Comparison of ENCODE assay signal across 11 mouse cellular contexts in the genomic region with DNA sequence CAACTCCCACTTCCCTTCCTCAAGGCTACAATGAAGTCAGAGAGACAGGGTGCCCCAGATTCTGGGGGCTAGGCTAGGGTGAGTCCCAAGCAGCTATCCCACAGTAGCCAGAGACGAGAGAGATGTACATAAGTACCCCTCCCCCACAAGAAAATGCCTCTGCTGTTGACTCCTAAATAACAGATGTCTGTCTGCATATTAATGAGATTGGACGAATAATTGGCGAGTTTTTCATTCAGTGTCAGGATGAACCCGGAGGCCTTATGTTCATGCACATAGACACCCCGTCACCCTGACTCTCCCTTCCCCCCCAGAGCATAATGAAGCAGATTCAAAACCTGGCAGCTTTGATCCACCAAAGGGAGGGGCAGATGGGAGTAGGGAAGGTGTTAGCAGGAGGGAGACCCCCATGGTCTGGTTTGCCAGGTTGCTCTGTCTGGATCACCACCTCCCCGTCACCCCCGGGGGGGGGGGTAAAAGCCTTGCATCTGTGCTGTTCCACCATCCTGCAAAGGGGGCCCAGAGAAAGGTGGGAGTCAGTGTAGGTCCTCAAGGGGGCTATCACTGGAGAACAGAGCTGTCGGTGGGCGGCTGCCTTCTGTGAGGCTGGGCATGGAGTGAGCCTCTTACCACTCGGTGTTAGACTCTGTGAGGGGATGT. TPM values are rescaled to one million over a fixed set of nuclear protein-coding genes. Genes with fewer than 3 reads are reported as not detected.
A peak's percentile ranks its signal among the peaks of the same experiment; 100 is the strongest.
DNase-seq lines count a peak whose midpoint lies in the region; ATAC-seq lines count a peak whose summit lies in the region.
"Had no signal": no experiment of that assay in that cellular context is flagged by ENCODE, and none has a peak within 500 bp of the region (broad histone marks: within the 10 kb centered on the region; RNA-seq: fewer than 3 reads in every experiment).

No protein-coding gene starts in this region.

- H3K4me1 ChIP-seq in liver, embryonic 12.5 days = peaks cover 24% of the 10 kb centered on the region
- H3K4me1 ChIP-seq in liver, embryonic 11.5 days (replicated peaks; ENCODE audit: control insufficient read depth, insufficient read depth, low read length) = peaks cover 8% of the 10 kb centered on the region
- H3K4me1 ChIP-seq in hindbrain, embryonic 10.5 days (replicated peaks) = peaks cover 59% of the 10 kb centered on the region
- H3K4me1 ChIP-seq in midbrain, embryonic 14.5 days (ENCODE audit: control insufficient read depth, insufficient read depth, low read length) = peaks cover 17% of the 10 kb centered on the region

- peaks cover 28% of the 10 kb centered on the region for H3K27me3 ChIP-seq in liver, embryonic 12.5 days (replicated peaks)
- H3K27me3 ChIP-seq in liver, embryonic 11.5 days (replicated peaks; ENCODE audit: control insufficient read depth, insufficient read depth, low read length) = 0 out of 2 replicates have a peak, but pooled peaks cover 2% of the 10 kb centered on the region
- H3K27me3 ChIP-seq in hindbrain, embryonic 10.5 days (ENCODE audit: insufficient read depth, poor library complexity, severe bottlenecking) = no peaks in the 10 kb centered on the region
- H3K27me3 ChIP-seq in midbrain, embryonic 14.5 days (ENCODE audit: control insufficient read depth, insufficient read depth, low read length) = no peaks in the 10 kb centered on the region
- H3K27me3 ChIP-seq: lung, embryonic 15.5 days had no signal

- 65% methylated on average over 10 of the region's 10 CpGs for WGBS in liver, embryonic 12.5 days (ENCODE audit: insufficient replicate concordance)
- 72% methylated on average over 10 of the region's 10 CpGs for WGBS in liver, embryonic 11.5 days
- WGBS in hindbrain, embryonic 10.5 days = 28% methylated on average over 10 of the region's 10 CpGs
- WGBS in midbrain, embryonic 14.5 days = 7% methylated on average over 10 of the region's 10 CpGs

- H3K27ac ChIP-seq in liver, embryonic 12.5 days = no peak overlapping the region
- no peak overlapping the region for H3K27ac ChIP-seq in liver, embryonic 11.5 days (ENCODE audit: low read depth, low read length)
- peak overlapping the region; percentile 96 for H3K27ac ChIP-seq in hindbrain, embryonic 10.5 days
- peak overlapping the region; percentile 93 for H3K27ac ChIP-seq in midbrain, embryonic 14.5 days (replicated peaks; ENCODE audit: low read depth, low read length)
- H3K27ac ChIP-seq: lung, embryonic 15.5 days; stomach, postnatal 0 days had no signal

- no peak overlapping the region for H3K9ac ChIP-seq in liver, embryonic 12.5 days
- H3K9ac ChIP-seq in liver, embryonic 11.5 days (ENCODE audit: low read depth, low read length) = no peak overlapping the region
- no peak overlapping the region; the same call in 1 of the 2 replicates for H3K9ac ChIP-seq in midbrain, embryonic 14.5 days (replicated peaks; ENCODE audit: low read length)
- H3K9ac ChIP-seq: lung, embryonic 15.5 days had no signal

- 0 out of 2 replicates have a peak, but pooled peaks have one; percentile 35 for ATAC-seq in liver, embryonic 12.5 days
- no peak for ATAC-seq in liver, embryonic 11.5 days (replicated peaks; ENCODE audit: low FRiP score)
- ATAC-seq in midbrain, embryonic 14.5 days (ENCODE audit: low FRiP score, low TSS enrichment) = peak; percentile 78

- H3K4me2 ChIP-seq in liver, embryonic 12.5 days = no peak overlapping the region
- no peak overlapping the region for H3K4me2 ChIP-seq in liver, embryonic 11.5 days
- H3K4me2 ChIP-seq in midbrain, embryonic 14.5 days (ENCODE audit: low read length) = peak overlapping the region; percentile 20; the same call in 1 of the 2 replicates
- H3K4me2 ChIP-seq: lung, embryonic 15.5 days had no signal

- no peaks in the 10 kb centered on the region for H3K9me3 ChIP-seq in liver, embryonic 12.5 days (replicated peaks)
- no peaks in the 10 kb centered on the region for H3K9me3 ChIP-seq in liver, embryonic 11.5 days (ENCODE audit: control insufficient read depth, low read length)
- H3K9me3 ChIP-seq in hindbrain, embryonic 10.5 days = no peaks in the 10 kb centered on the region
- H3K9me3 ChIP-seq in midbrain, embryonic 14.5 days (ENCODE audit: control insufficient read depth, low read length) = no peaks in the 10 kb centered on the region
- H3K9me3 ChIP-seq: lung, embryonic 15.5 days had no signal

- no peak for DNase-seq in liver, embryonic 11.5 days (ENCODE audit: low spot score)
- DNase-seq in hindbrain, embryonic 10.5 days (ENCODE audit: low spot score) = peak; percentile 63
- peak; percentile 83 for DNase-seq in midbrain, embryonic 14.5 days
- no peak for DNase-seq in adrenal gland, postnatal 4 days (ENCODE audit: low spot score in 2 of 2)
- DNase-seq in thymus, postnatal 25 days = no peak
- no peak for DNase-seq in spleen, postnatal 36 days (ENCODE audit: low spot score in 2 of 2)
- DNase-seq: kidney, postnatal 14 days; right cerebral cortex, postnatal 14 days had no signal

- H3K4me3 ChIP-seq in liver, embryonic 12.5 days = no peak overlapping the region
- H3K4me3 ChIP-seq in liver, embryonic 11.5 days (ENCODE audit: low read depth, low read length) = no peak overlapping the region
- peak overlapping the region; percentile 49 for H3K4me3 ChIP-seq in hindbrain, embryonic 10.5 days
- H3K4me3 ChIP-seq in midbrain, embryonic 14.5 days (replicated peaks; ENCODE audit: low read depth, low read length) = no peak overlapping the region
- H3K4me3 ChIP-seq: lung, embryonic 15.5 days had no signal

- no peaks in the 10 kb centered on the region for H3K36me3 ChIP-seq in liver, embryonic 12.5 days
- H3K36me3 ChIP-seq in liver, embryonic 11.5 days (ENCODE audit: control insufficient read depth, insufficient read depth, low read length) = no peaks in the 10 kb centered on the region
- H3K36me3 ChIP-seq in hindbrain, embryonic 10.5 days = 0 out of 2 replicates have a peak, but pooled peaks cover under 1% of the 10 kb centered on the region
- no peaks in the 10 kb centered on the region for H3K36me3 ChIP-seq in midbrain, embryonic 14.5 days (ENCODE audit: control insufficient read depth, insufficient read depth, low read length)
- H3K36me3 ChIP-seq: lung, embryonic 15.5 days had no signal

RNA-seq across cellular contexts. Expression of a gene that starts 11.7 kb away (rescaled TPM):
- 11.8 and 12.2 TPM in 2 replicates for polyA plus RNA-seq in liver, embryonic 12.5 days (2016; fragmentation: Nextera tagmentation; extraction: Ambion mirVana)
- 16.8 and 19.5 TPM in 2 replicates for polyA plus RNA-seq in liver, embryonic 11.5 days (2014; fragmentation: Nextera tagmentation; extraction: Ambion mirVana)
- 61.1 and 108 TPM in 2 replicates for polyA plus RNA-seq in hindbrain, embryonic 10.5 days (2016; fragmentation: Nextera tagmentation; extraction: Ambion mirVana)
- polyA plus RNA-seq in midbrain, embryonic 14.5 days (2014; fragmentation: Nextera tagmentation; extraction: Ambion mirVana) = 99.9 and 129 TPM in 2 replicates
- 100 to 1,000 TPM; 103 to 105 TPM for total RNA-seq in adrenal gland, postnatal 4 days (2021)

RNA-seq across cellular contexts. Expression of a gene that starts 12.9 kb away (rescaled TPM):
- 3.6 and 3.9 TPM in 2 replicates for polyA plus RNA-seq in liver, embryonic 12.5 days (2016; fragmentation: Nextera tagmentation; extraction: Ambion mirVana)
- polyA plus RNA-seq in liver, embryonic 11.5 days (2014; fragmentation: Nextera tagmentation; extraction: Ambion mirVana) = 3.7 and 5.4 TPM in 2 replicates
- polyA plus RNA-seq in hindbrain, embryonic 10.5 days (2016; fragmentation: Nextera tagmentation; extraction: Ambion mirVana) = 97.9 and 208 TPM in 2 replicates
- polyA plus RNA-seq in midbrain, embryonic 14.5 days (2014; fragmentation: Nextera tagmentation; extraction: Ambion mirVana) = 58.6 and 72.6 TPM in 2 replicates
- total RNA-seq in adrenal gland, postnatal 4 days (2021) = 10 to 100 TPM; 16.4 to 20.0 TPM

RNA-seq across cellular contexts. Expression of a gene that starts 29.5 kb away (rescaled TPM):
- 35.8 and 37.1 TPM in 2 replicates for polyA plus RNA-seq in liver, embryonic 12.5 days (2016; fragmentation: Nextera tagmentation; extraction: Ambion mirVana)
- polyA plus RNA-seq in liver, embryonic 11.5 days (2014; fragmentation: Nextera tagmentation; extraction: Ambion mirVana) = 31.2 and 34.6 TPM in 2 replicates
- 3.5 and 3.6 TPM in 2 replicates for polyA plus RNA-seq in hindbrain, embryonic 10.5 days (2016; fragmentation: Nextera tagmentation; extraction: Ambion mirVana)
- 1.5 and 5.9 TPM in 2 replicates for polyA plus RNA-seq in midbrain, embryonic 14.5 days (2014; fragmentation: Nextera tagmentation; extraction: Ambion mirVana)
- 10 to 100 TPM; 30.0 to 30.3 TPM for total RNA-seq in adrenal gland, postnatal 4 days (2021)

RNA-seq across cellular contexts. Expression of a gene that starts 35.6 kb away (rescaled TPM):
- 378 and 390 TPM in 2 replicates for polyA plus RNA-seq in liver, embryonic 12.5 days (2016; fragmentation: Nextera tagmentation; extraction: Ambion mirVana)
- polyA plus RNA-seq in liver, embryonic 11.5 days (2014; fragmentation: Nextera tagmentation; extraction: Ambion mirVana) = 553 and 579 TPM in 2 replicates
- polyA plus RNA-seq in hindbrain, embryonic 10.5 days (2016; fragmentation: Nextera tagmentation; extraction: Ambion mirVana) = 414 and 455 TPM in 2 replicates
- 301 and 329 TPM in 2 replicates for polyA plus RNA-seq in midbrain, embryonic 14.5 days (2014; fragmentation: Nextera tagmentation; extraction: Ambion mirVana)
- 100 to 1,000 TPM in 1 of 2 experiments, 10 to 100 TPM in 1; 90.3 to 116 TPM for total RNA-seq in adrenal gland, postnatal 4 days (2021)

RNA-seq across cellular contexts. Expression of a gene that starts 52.5 kb away (rescaled TPM):
- 1.3 and 2.1 TPM in 2 replicates for polyA plus RNA-seq in liver, embryonic 12.5 days (2016; fragmentation: Nextera tagmentation; extraction: Ambion mirVana)
- 3.2 and 5.0 TPM in 2 replicates for polyA plus RNA-seq in liver, embryonic 11.5 days (2014; fragmentation: Nextera tagmentation; extraction: Ambion mirVana)
- polyA plus RNA-seq in hindbrain, embryonic 10.5 days (2016; fragmentation: Nextera tagmentation; extraction: Ambion mirVana) = 4.0 and 4.5 TPM in 2 replicates
- polyA plus RNA-seq in midbrain, embryonic 14.5 days (2014; fragmentation: Nextera tagmentation; extraction: Ambion mirVana) = 1.1 TPM in 2 replicates
- total RNA-seq in adrenal gland, postnatal 4 days (2021) = 1 to 10 TPM; 6.4 to 6.7 TPM

Comparison
In these comparisons a context has a peak if more than half of its experiments do, and no peak if none do; other contexts are left out.
1. H3K27ac ChIP-seq: peak in hindbrain, embryonic 10.5 days (single experiment) and midbrain, embryonic 14.5 days (single experiment); none in liver, embryonic 12.5 days (single experiment) and liver, embryonic 11.5 days (single experiment).
2. DNase-seq: peak in hindbrain, embryonic 10.5 days (single experiment) and midbrain, embryonic 14.5 days (single experiment); none in liver, embryonic 11.5 days (single experiment), adrenal gland, postnatal 4 days (0 of 2), thymus, postnatal 25 days (single experiment) and spleen, postnatal 36 days (0 of 2).